Mouse (Mus musculus) forebrain, embryonic 11.5 days (tissue): ENCODE measurements around the gene Krt17. TPM values are rescaled to one million over a fixed set of nuclear protein-coding genes. Genes with fewer than 3 reads are reported as not detected.
"Not testable (repeated sequence)": the region's sequence is repeated elsewhere in the genome, so short reads cannot be mapped to it uniquely, and the experiment has no call there.

ENCODE experiments used
- ATAC-seq: fragments of 200-750 bp; cut with Nextera tagmentation; replicated peaks from 2 replicates; pipeline ENCODE4 v1.8.0; 2017; ENCODE audit warnings: moderate TSS enrichment; ENCODE audit not compliant: low FRiP score
- DNase-seq: peaks from one replicate; pipeline ENCODE4 v3.0.0-alpha.2; 2017; ENCODE audit warnings: low spot score
- H3K27ac ChIP-seq: fragments of 300-500 bp; sonication (generic); 2 replicates; pipeline ENCODE4 v1.5.1; 2014; ENCODE audit warnings: low read depth, low read length
- H3K27me3 ChIP-seq: fragments of 300-500 bp; sonication (generic); 2 replicates; pipeline ENCODE4 v1.6.1; 2014; ENCODE audit warnings: mild to moderate bottlenecking, low read length, mixed read lengths; ENCODE audit not compliant: control insufficient read depth, insufficient read depth
- H3K36me3 ChIP-seq: fragments of 300-500 bp; sonication (generic); 2 replicates; pipeline ENCODE4 v1.6.1; 2014; ENCODE audit warnings: mild to moderate bottlenecking, low read length, moderate library complexity, mixed read lengths; ENCODE audit not compliant: control insufficient read depth, insufficient read depth
- H3K4me1 ChIP-seq: fragments of 300-500 bp; sonication (generic); replicated peaks from 2 replicates; pipeline ENCODE4 v1.6.1; 2014; ENCODE audit warnings: low read length, mixed read lengths; ENCODE audit not compliant: control insufficient read depth, insufficient read depth
- H3K4me2 ChIP-seq: fragments of 300-500 bp; sonication (generic); 2 replicates; pipeline ENCODE4 v1.6.1; 2014; ENCODE audit warnings: low read depth, mild to moderate bottlenecking, low read length, moderate library complexity, mixed read lengths; ENCODE audit not compliant: severe bottlenecking
- H3K4me3 ChIP-seq: fragments of 300-500 bp; sonication (generic); 2 replicates; pipeline ENCODE4 v1.5.1; 2014; ENCODE audit warnings: low read depth, low read length
- H3K9ac ChIP-seq: fragments of 300-500 bp; sonication (generic); 2 replicates; pipeline ENCODE4 v1.6.1; 2014; ENCODE audit warnings: low read length
- H3K9me3 ChIP-seq: fragments of 300-500 bp; sonication (generic); 2 replicates; pipeline ENCODE4 v1.6.1; 2016; ENCODE audit warnings: low read length, mixed read lengths; ENCODE audit not compliant: control insufficient read depth
- WGBS: fragments of 180-500 bp; shearing (Covaris S2); extraction: QIAGEN DNeasy Blood & Tissue Kit; methylation state at CpG from one replicate; pipeline ENCODE4 v1.1.7; 2014; 5-methylcytosine and 5-hydroxymethylcytosine counted together
- polyA plus RNA-seq: library from polyadenylated mRNA; unstranded; fragments of >200 nt; fragmentation: Nextera tagmentation; extraction: Ambion mirVana; gene quantifications from 2 replicates; pipeline ENCODE4 v1.2.1, GENCODE M21; 2014

Krt17 gene
- polyA plus RNA-seq: not detected in 2 replicates

DNA sequence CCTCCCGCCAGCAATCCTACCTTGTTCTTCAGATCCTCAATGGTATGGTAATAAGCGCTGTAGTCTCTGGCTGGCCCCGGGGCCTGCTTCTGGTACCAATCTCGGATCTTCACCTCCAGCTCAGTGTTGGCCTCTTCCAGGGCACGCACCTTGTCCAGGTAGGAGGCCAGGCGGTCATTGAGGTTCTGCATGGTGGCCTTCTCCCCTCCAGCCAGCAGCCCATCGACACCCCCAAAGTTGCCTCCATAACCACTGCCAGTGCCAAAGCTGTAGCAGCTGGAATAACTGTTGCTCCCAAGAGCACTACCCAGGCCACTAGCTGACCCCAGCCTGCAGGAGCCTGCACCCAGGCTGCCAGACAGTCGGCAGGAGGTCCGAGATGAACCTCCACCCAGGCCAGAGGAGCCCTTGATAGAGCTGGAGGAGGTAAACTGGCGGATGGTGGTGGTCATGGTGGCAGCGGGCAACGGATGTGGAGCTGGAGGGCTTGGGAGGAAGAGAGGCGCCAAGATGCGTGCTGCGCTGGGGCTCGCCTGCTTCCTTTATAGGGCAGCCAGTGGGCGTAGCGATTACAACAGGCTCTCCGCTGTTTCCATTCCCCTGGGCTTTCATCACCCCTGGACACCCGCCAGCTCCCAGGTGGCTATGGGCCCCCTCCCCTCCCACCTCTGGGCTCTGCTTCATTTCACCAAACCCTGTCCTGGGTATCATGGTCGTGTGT, at the start of gene Krt17:
Gene Krt17, minus strand, starts transcription at position 516 of the 721 bp plus-strand sequence.
- Histone ChIP-seq H3K4me3 (no peak within 1 kb of the TSS), H3K27ac (no peak within 1 kb of the TSS), H3K4me2 (no peak within 1 kb of the TSS), H3K4me1 (no peaks in the 10 kb centered on the region), H3K27me3 (no peaks in the 10 kb centered on the region), H3K9ac (no peak within 1 kb of the TSS), H3K9me3 (no peaks in the 10 kb centered on the region), H3K36me3 (no peaks in the 10 kb centered on the region)
- DNase-seq (peak; percentile 48), ATAC-seq (no peak)
- WGBS: 84% methylated on average over 21 of the region's 21 CpGs

DNA sequence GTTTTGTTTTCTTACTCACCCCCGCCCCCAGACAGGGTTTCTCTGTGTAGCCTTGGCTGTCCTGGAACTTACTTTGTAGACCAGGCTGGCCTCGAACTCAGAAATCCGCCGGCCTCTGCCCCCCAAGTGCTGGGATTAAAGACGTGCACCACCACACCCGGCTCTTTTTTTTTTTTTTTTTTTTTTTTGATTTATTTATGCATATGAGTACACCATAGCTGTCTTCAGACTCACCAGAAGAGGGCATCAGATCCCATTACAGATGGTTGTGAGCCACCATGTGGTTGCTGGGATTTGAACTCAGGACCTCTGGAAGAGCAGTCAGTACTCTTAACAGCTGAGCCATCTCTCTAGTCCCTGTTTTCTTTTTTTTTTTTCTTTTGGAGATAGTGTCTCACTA, 47.8 kb upstream of the Krt17 start:
- H3K4me3 ChIP-seq, ATAC-seq, H3K36me3 ChIP-seq, H3K9ac ChIP-seq, H3K9me3 ChIP-seq, H3K27ac ChIP-seq, H3K27me3 ChIP-seq, H3K4me1 ChIP-seq, H3K4me2 ChIP-seq, DNase-seq: not testable (repeated sequence)
- 86% methylated on average over 6 of the region's 6 CpGs for WGBS

DNA sequence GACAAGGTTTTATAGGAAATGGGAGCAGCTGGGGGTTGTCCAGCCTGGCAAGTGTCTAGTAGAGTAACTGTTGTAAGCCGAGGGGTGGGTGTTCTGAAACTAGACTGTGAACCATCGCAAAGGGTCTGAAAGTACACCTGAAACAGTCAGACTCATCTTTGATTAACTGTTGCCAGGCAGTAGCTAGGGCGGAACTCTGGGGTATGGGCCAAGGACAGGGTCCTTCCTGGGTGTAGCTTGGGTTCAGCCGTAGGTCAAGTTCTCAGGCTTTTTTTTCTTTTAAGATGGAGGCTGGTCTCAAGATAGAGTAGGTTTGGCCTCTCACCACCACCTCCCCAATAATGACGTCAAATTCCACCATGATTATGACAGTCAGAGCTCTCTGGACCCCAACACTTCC, 47.1 kb upstream of the Krt17 start:
- H3K27me3 ChIP-seq: no peaks in the 10 kb centered on the region
- no peak overlapping the region for H3K4me3 ChIP-seq
- no peak overlapping the region for H3K4me2 ChIP-seq
- no peaks in the 10 kb centered on the region for H3K36me3 ChIP-seq
- WGBS: 93% methylated on average over 5 of the region's 5 CpGs
- no peak for DNase-seq
- H3K27ac ChIP-seq: no peak overlapping the region
- H3K4me1 ChIP-seq: peaks cover 3% of the 10 kb centered on the region; the same call in 1 of the 2 replicates
- H3K9me3 ChIP-seq: no peaks in the 10 kb centered on the region
- no peak for ATAC-seq
- no peak overlapping the region for H3K9ac ChIP-seq

DNA sequence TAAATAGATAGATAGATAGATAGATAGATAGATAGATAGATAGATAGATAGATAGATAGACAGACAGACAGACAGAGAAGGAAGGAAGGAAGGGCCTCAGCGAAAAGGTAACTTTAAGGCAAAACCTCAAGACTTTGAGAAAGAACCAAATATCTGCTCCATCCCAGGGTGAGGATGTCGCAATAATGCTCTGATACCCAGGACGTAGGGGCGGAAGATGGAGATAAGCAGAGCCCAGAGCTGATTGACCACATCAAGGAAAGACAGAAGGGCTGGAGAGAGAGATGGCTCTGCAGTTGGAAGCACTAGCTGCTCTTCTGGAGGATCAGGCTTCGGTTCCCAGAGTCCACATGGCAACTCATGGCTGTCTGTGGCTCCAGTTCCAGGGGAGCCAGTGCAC, 40.5 kb upstream of the Krt17 start:
- 86% methylated on average over 5 of the region's 5 CpGs for WGBS
- H3K9ac ChIP-seq: no peak overlapping the region
- no peak for DNase-seq
- H3K9me3 ChIP-seq: no peaks in the 10 kb centered on the region
- no peak overlapping the region for H3K4me2 ChIP-seq
- H3K4me3 ChIP-seq: no peak overlapping the region
- H3K27me3 ChIP-seq: no peaks in the 10 kb centered on the region
- no peak overlapping the region for H3K27ac ChIP-seq
- 0 out of 2 replicates have a peak, but pooled peaks cover 3% of the 10 kb centered on the region for H3K4me1 ChIP-seq
- H3K36me3 ChIP-seq: no peaks in the 10 kb centered on the region
- ATAC-seq: no peak

DNA sequence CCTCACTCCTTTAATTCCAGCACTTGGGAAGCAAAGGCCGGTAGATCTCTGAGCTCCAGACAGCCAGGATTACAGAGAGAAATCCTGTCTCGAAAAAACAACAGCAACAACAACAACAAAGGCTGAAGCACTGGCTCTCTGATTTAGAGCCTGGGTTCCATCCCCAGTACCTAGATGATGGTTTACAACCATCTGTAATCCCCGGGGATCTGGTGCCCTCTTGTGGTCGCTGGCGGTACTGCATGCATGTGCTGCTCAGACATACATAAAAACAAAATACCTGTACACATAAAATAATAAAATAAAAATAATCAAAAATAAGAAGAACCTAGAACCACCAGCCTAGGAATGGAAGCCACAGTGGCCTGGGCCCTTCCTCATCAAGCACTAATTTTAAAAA, 39.5 kb upstream of the Krt17 start:
- Histone ChIP-seq H3K9me3 (no peaks in the 10 kb centered on the region), H3K4me2 (no peak overlapping the region), H3K27me3 (no peaks in the 10 kb centered on the region), H3K4me3 (no peak overlapping the region), H3K36me3 (no peaks in the 10 kb centered on the region), H3K27ac (no peak overlapping the region), H3K4me1 (0 out of 2 replicates have a peak, but pooled peaks cover 3% of the 10 kb centered on the region), H3K9ac (no peak overlapping the region)
- peak; percentile 88 for DNase-seq
- 13% methylated on average over 5 of the region's 5 CpGs for WGBS
- no peak for ATAC-seq

DNA sequence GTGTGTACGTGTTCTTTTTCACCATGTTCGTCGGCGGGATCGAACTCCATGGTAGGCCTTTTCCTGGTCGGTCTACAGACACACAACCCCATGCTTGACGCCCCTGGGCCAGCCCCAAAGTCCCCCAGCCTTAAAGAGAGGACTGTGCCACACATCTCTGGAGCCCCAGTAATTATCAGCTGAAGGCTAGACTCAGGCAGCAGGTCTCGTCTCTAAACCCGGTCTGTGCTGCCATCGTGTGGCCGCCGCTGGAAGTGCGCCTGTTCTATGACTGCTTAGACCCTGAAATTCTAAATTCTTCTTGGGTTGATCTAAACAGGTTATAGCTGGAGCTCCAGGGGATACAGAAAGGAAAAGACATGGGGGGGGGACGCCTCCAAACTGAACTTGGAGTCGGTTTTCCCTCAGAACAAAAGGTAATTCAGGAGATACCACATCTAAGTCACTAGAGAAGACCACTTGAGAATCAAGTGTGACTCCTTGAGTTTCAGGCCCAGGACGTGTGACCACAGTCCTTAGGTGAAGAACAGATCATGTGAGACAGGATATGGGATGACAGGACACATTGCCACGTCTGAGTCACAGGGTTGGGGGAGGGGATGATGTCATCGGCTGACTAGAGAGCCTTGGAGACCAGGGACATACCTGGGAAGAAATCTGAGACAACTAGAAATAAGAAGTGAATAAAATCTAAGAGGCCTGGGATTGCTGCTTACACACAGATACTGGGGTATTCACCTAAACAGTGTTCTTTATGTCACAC, 37.6 kb upstream of the Krt17 start:
- ATAC-seq (peak; percentile 50), DNase-seq (peak; percentile 93)
- 20% methylated on average over 18 of the region's 18 CpGs for WGBS
- no peak overlapping the region for H3K9ac ChIP-seq
- H3K4me2 ChIP-seq: peak overlapping the region; percentile 32; the same call in 1 of the 2 replicates
- H3K36me3 ChIP-seq: no peaks in the 10 kb centered on the region
- H3K27me3 ChIP-seq: no peaks in the 10 kb centered on the region
- no peak overlapping the region for H3K27ac ChIP-seq
- H3K4me3 ChIP-seq: no peak overlapping the region
- H3K4me1 ChIP-seq: 0 out of 2 replicates have a peak, but pooled peaks cover 3% of the 10 kb centered on the region
- no peaks in the 10 kb centered on the region for H3K9me3 ChIP-seq

DNA sequence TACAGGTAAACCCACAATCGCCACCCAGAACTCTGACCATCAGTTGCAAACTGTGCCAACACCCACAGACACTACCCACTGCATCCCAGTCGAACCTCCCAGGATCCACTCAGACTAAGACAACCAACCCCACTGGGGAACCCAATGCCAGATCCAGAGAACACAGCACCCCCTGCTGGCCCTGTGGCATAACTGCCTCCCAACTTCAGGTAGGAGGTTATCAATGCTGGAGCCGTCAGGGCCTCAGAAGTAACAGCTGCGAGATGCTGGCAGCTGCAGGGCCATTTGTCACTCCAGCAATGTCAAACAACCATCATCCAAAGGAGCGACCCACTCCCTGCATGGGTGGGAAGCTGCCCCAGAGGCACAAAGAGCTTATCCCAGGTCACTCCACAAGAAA, 37.0 kb upstream of the Krt17 start:
- Histone ChIP-seq H3K9me3 (no peaks in the 10 kb centered on the region), H3K36me3 (no peaks in the 10 kb centered on the region), H3K4me2 (no peak overlapping the region), H3K27me3 (no peaks in the 10 kb centered on the region), H3K4me1 (peaks cover 3% of the 10 kb centered on the region; the same call in 1 of the 2 replicates), H3K27ac (no peak overlapping the region), H3K4me3 (no peak overlapping the region), H3K9ac (no peak overlapping the region)
- no peak for DNase-seq
- 49% methylated on average over 5 of the region's 5 CpGs for WGBS
- no peak for ATAC-seq

DNA sequence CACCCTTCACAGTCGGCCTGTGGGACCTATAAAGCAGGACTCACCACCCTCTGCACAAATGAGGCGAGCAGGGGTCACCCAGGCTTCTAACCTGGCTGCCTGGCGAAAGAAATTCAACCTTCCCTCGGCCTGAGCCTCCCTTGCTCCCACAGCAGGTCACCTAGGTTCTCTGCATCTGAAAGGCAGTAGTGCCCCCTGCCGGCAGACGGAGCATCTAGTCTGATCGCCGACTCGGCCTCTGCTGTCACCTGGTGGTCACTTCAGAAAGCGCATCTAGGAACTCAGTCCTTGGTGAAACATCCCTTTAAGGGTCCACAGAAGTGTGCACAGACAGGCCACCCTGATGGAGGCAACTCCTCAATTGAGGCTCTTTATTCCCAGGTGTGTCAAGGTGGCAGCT, 34.5 kb upstream of the Krt17 start:
- peak; percentile 94 for DNase-seq
- Histone ChIP-seq H3K9ac (no peak overlapping the region), H3K27ac (no peak overlapping the region), H3K9me3 (no peaks in the 10 kb centered on the region), H3K4me2 (no peak overlapping the region), H3K4me3 (no peak overlapping the region), H3K27me3 (no peaks in the 10 kb centered on the region), H3K36me3 (no peaks in the 10 kb centered on the region), H3K4me1 (peaks cover 5% of the 10 kb centered on the region; the same call in 1 of the 2 replicates)
- 5% methylated on average over 10 of the region's 10 CpGs for WGBS
- peak; percentile 42; the same call in 1 of the 2 replicates for ATAC-seq
